Mouse (Mus musculus) thymus, postnatal 36 days (tissue): ENCODE measurements around the gene Ralgps1.

Experiments used
- DNase-seq, 2 experiments: peaks; one replicate each; pipeline ENCODE4 v3.0.0; 2022; ENCODE audit warnings: mixed read lengths in 2 of 2

The Ralgps1 gene

GRCm38 (mm10) chr2:33320568-33320967, 50.7 kb downstream of the Ralgps1 start:
- no peak for DNase-seq

GRCm38 (mm10) chr2:33319934-33320333, 51.4 kb downstream of the Ralgps1 start:
- DNase-seq = no peak

- no peak for DNase-seq
These were observed 51.8 kb downstream of the Ralgps1 start for GRCm38 (mm10) chr2:33319455-33319854.

GRCm38 (mm10) chr2:33318491-33318964, 52.8 kb downstream of the Ralgps1 start:
- DNase-seq = no peak

- DNase-seq = peak; percentile 16 to 25
These were observed 54.8 kb downstream of the Ralgps1 start for GRCm38 (mm10) chr2:33316516-33316915.

GRCm38 (mm10) chr2:33316063-33316405, 55.3 kb downstream of the Ralgps1 start:
- no peak for DNase-seq

GRCm38 (mm10) chr2:33315233-33316062, 55.8 kb downstream of the Ralgps1 start:
- DNase-seq = no peak

- no peak for DNase-seq
These were observed 61.9 kb downstream of the Ralgps1 start for GRCm38 (mm10) chr2:33309426-33309825.

- DNase-seq = no peak
These were observed 64.7 kb downstream of the Ralgps1 start for GRCm38 (mm10) chr2:33306565-33306964.

- DNase-seq = no peak
These were observed 67.8 kb downstream of the Ralgps1 start for GRCm38 (mm10) chr2:33303416-33303947.

GRCm38 (mm10) chr2:33302828-33303227, 68.5 kb downstream of the Ralgps1 start:
- peak; percentile 23 to 34 for DNase-seq

GRCm38 (mm10) chr2:33302405-33302804, 68.9 kb downstream of the Ralgps1 start:
- DNase-seq = no peak

- no peak for DNase-seq
These were observed 70.8 kb downstream of the Ralgps1 start for GRCm38 (mm10) chr2:33300371-33301046.

GRCm38 (mm10) chr2:33298928-33299327, 72.4 kb downstream of the Ralgps1 start:
- DNase-seq = no peak

- DNase-seq = no peak
These were observed 76.2 kb downstream of the Ralgps1 start for GRCm38 (mm10) chr2:33295115-33295514.

GRCm38 (mm10) chr2:33292057-33292456, 79.2 kb downstream of the Ralgps1 start:
- DNase-seq = no peak

GRCm38 (mm10) chr2:33290491-33290890, 80.8 kb downstream of the Ralgps1 start:
- DNase-seq = no peak

- no peak for DNase-seq
These were observed 82.4 kb downstream of the Ralgps1 start for GRCm38 (mm10) chr2:33288837-33289236.

GRCm38 (mm10) chr2:33283674-33284073, 87.6 kb downstream of the Ralgps1 start:
- no peak for DNase-seq

- DNase-seq = no peak
These were observed 88.4 kb downstream of the Ralgps1 start for GRCm38 (mm10) chr2:33282877-33283276.

GRCm38 (mm10) chr2:33281807-33282206, 89.5 kb downstream of the Ralgps1 start:
- DNase-seq = no peak

- DNase-seq = no peak
These were observed 90.8 kb downstream of the Ralgps1 start for GRCm38 (mm10) chr2:33280525-33280924.

GRCm38 (mm10) chr2:33279758-33280157, 91.5 kb downstream of the Ralgps1 start:
- DNase-seq = no peak
